Mouse (Mus musculus) left cerebral cortex, adult 2 months (tissue): ENCODE data around the gene Tmco4. TPM values are rescaled to one million over a fixed set of nuclear protein-coding genes. Genes with fewer than 3 reads are reported as not detected.

Experiments
- DNase-seq, 2 experiments: peaks; one replicate each; pipeline ENCODE4 v3.0.0; 2021 to 2022; ENCODE audit warnings: low spot score in 2 of 2, mixed read lengths in 1 of 2; ENCODE audit errors: extremely low spot score in 1 of 2
- H3K27ac ChIP-seq: fragments of 200-600 bp; 2 replicates; pipeline ENCODE4 v1.8.1; 2022
- H3K4me3 ChIP-seq: fragments of 200-600 bp; 2 replicates; pipeline ENCODE4 v1.8.1; 2022
- CTCF ChIP-seq: fragments of 200-600 bp; IDR thresholded peaks from 2 replicates; pipeline ENCODE4 v1.8.1; 2022; ENCODE audit warnings: antibody characterized with exemption, mild to moderate bottlenecking, moderate library complexity
- intact Hi-C: fragments of 180-260 bp; cut with DNase I; formaldehyde crosslinking; loops from one replicate; pipeline ENCODE4 v1.15.1; 2025
- long read RNA-seq, 2 experiments: library from polyadenylated mRNA; stranded (forward); transcript quantifications; one replicate each; pipeline ENCODE4 v2.0.0; 2021; ENCODE audit warnings: borderline mapping rate in 2 of 2
- total RNA-seq, 2 experiments: library from RNA; stranded (reverse); gene quantifications; 2 replicates each; pipeline ENCODE4 v1.2.3; 2021

Tmco4 gene
- total RNA-seq: 1 to 10 TPM; 2.0 to 3.7 TPM
- long read RNA-seq, experiment 1, partial matches to known transcripts: 0 of 10 reads
- long read RNA-seq, experiment 1, other reads (novel, unspliced or antisense): 7 of 10 reads
- long read RNA-seq, experiment 2, partial matches to known transcripts: 0 of 9 reads
- long read RNA-seq, experiment 2, other reads (novel, unspliced or antisense): 5 of 9 reads

DNA sequence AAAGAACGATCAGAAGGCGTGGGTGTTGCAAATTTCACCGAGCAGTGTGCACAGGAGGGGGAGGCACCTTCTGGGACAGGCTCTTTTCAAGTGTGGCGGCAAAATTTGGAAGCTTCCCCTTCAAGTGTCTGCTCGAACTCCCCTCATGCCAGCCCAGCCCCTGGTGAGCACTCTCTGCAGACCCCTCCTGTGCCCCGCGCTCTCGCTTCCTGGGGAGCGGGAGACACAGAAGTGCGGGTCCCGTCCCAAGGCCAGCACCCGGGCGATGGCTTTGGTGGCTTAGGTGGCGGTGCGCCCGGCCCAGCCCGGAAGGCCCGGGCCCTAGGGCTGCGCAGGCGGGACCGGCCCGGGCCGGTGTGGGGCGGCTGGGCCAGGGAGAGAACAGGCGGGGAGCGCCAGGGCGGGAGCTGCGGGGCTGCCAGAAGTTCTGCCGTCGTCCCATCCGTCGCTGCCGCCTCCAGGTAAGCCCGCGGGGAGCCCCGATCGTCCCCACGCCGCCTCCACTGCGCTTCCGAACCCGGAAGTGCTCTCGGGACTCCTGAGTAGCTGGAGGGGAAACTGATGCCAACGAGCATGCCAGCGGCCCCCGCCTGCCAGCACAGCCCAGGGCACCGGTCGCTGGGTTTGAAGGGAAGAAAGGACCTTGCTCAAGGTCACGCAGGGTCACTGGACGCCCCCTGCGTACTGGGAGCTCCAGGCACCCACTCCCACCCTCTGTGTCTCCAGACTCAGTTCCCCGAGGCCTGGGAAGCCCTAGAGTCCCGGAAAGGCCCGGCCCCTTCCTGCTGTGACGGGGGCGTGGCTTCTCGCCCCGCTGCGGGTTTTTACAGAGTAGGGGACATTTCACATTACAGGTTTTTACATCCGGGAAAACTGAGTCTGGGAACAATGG, at the start of gene Tmco4:
Tmco4 (plus strand) TSS at position 62 of the 892 bp plus-strand sequence.
- H3K27ac ChIP-seq: peak within 1 kb of the TSS; percentile 56
- no peak for TF ChIP-seq CTCF
- intact Hi-C loops: no loop called here
- peak within 1 kb of the TSS; percentile 59 for H3K4me3 ChIP-seq
- DNase-seq: peak; percentile 28 to 51

DNA sequence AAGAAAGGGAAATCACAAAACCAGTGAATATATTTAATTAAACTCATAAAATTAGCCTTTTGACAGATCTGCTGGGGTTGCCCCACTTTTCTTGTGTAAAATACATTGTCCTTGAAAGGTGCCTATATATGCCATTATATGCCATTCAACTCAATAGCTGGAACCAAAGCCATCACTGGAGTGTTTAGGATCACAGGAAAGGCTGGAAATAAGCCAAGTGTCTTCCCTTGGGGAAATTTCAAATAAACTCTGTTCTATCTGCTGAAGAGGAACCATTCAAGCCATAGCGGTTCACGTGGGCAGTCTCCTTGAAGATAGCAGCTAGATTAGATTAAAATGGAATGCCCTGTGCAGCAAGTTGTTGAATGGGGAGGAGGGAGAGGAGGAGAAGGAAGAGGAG, 47.1 kb upstream of the Tmco4 start:
- TF ChIP-seq CTCF: no peak
- Histone ChIP-seq H3K27ac (no peak overlapping the region), H3K4me3 (no peak overlapping the region)
- intact Hi-C loops: loop anchor here (10.0 kb wide), 1 partner anchor 409 kb away; no protein-coding TSS in a partner anchor
- no peak for DNase-seq

DNA sequence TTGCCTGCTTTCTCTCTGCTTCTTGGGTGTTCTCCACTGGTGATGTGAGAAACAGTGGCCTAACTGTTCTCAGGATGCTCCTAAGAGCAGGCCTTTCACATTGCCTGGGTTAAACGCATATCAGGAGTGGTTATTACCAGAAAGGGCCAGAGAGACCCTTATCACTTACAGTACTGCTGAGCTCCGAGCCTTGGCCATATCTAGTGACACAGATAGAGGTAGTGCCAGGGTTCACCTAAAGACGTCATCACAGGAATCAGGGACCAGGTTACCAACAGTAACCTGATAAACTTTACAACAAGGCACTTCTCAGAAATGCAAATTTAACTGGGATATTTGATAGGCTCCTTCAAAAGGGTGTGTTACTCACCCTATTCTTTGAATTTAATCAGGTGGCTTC, 38.8 kb upstream of the Tmco4 start:
- no peak for TF ChIP-seq CTCF
- H3K4me3 ChIP-seq: no peak overlapping the region
- no peak overlapping the region for H3K27ac ChIP-seq
- no peak for DNase-seq
- intact Hi-C loops: no loop called here

DNA sequence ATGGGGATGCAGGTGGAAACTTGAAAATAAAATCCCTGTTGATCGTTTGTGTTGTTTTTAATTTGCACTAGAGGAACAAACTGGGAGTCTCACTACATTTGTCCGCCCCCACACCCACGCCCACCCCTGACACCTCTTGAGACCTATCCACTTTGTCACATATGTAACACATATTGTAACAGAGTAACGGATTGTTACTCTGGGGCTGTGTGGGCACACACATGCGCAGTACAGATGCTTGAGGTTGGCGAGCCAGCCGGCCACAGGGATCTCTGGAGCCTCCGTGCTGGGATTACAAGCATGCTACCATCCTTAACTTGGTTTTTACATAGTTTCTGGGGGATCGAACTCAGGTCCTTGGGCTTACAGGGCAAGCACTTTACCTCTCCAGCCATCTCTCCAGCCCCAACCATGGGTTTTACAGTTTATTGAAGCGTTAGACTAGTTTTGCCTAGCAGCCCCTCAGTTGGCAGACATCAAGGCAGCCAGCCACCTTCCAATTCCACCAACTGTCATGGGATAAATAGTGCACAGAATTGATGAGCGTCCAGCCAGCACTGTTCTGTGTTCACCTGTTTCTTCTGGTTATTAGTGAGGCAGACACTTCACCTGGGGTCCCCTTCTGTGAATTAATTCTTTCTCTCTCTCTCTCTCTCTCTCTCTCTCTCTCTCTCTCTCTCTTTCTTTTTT, 38.1 kb upstream of the Tmco4 start:
- Histone ChIP-seq H3K4me3 (no peak overlapping the region), H3K27ac (no peak overlapping the region)
- intact Hi-C loops: no loop called here
- no peak for TF ChIP-seq CTCF
- no peak for DNase-seq

DNA sequence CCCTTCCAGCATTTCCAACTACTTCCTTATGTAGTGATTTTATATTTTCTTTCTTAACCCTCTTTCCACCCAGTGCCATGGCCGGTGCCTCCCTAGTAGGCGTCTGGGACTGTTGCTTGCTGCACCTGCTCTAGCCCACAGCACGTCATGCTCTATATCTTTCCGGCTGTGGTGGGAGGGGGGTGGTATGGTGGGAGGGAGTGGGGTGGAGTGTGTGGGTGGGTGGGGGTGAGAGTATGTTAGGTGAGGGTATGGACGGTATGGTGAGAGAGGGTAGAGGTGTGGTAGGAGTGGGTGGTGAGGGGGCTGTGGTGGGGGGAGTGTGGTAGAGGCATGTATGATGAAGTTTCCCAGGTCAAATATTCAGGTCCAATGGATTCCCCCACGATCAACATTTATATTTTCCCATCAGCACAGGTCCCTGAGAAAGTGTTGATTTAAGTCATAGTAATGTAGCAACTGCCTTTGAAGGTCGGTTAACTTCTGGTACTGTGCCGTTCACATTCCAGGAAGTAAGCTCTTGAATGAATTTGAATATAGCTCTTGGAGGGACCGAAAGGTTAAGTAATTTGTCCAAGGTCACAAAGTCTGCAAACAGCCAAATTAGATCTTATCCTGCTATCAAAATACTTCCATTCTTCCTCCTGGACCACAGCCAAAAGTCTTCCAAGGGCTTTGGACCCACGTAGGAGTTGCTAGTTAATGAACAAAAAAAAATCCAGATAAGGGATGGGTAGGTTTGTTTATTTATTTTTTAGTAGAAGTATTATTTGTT, 34.0 kb upstream of the Tmco4 start:
- intact Hi-C loops: no loop called here
- TF ChIP-seq CTCF: no peak
- H3K4me3 ChIP-seq: no peak overlapping the region
- DNase-seq: no peak
- H3K27ac ChIP-seq: no peak overlapping the region

DNA sequence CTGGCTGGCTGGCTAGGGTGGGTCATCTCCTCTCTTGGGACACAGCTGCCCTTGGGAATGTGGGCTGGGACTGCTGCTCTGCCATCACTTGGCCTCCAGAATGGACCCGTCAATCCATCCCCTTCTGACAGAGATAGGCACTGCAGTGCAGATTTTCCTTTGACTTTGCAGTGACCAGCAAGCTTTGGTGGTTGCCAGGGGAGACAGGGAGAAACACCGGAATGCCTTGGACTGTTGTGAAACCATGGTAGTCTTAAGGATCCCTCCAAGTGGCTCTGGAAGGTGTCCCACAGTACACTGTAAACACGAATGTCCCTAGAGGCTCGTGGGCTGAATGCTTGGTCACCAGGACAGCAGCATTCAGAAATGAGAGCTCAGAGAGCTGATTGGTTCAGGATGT, 33.2 kb upstream of the Tmco4 start:
- H3K4me3 ChIP-seq: no peak overlapping the region
- intact Hi-C loops: no loop called here
- TF ChIP-seq CTCF: no peak
- DNase-seq: no peak
- H3K27ac ChIP-seq: no peak overlapping the region

DNA sequence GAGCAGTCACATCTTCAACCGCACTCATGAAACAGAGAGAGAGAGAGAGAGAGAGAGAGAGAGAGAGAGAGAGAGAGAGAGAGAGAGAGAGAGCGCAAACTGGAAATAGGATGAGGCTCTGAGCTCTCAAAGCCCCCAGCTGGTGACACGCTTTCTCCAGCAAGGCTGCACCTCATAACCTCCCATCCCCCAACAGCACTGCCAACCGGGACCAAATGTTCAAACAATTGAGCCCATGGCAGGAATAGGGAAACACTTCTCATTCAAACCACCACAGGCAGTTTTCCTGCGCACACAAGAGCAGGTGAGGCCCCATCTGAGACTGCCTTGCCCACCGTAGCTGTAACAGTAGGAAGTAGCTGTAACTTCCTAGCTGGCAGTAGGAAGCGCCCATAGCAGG, 31.3 kb upstream of the Tmco4 start:
- no peak for TF ChIP-seq CTCF
- H3K27ac ChIP-seq: no peak overlapping the region
- intact Hi-C loops: no loop called here
- H3K4me3 ChIP-seq: no peak overlapping the region
- DNase-seq: no peak

DNA sequence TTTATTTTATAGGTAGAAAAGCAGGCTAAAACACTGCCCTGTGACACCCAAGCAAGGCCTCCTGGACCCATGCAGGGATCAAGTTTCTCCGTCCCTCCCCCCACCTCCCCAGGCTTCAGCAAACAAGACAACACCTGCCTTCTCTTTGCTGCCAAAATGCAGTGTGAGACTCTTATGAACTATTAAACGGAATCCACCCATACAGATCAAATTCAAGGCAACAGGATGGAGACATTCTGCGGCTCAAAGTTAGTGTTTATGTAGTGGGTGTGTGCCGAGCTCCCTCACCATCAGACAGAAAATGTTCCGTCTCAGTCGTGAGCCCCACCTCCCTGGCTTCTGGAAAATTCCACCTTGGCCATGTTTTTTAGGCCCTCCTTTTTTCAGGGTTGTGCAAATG, 30.7 kb upstream of the Tmco4 start:
- TF ChIP-seq CTCF: no peak
- intact Hi-C loops: loop anchor here (2.0 kb wide), 1 partner anchor 19 kb away; no protein-coding TSS in a partner anchor
- Histone ChIP-seq H3K4me3 (no peak overlapping the region), H3K27ac (no peak overlapping the region)
- no peak for DNase-seq

DNA sequence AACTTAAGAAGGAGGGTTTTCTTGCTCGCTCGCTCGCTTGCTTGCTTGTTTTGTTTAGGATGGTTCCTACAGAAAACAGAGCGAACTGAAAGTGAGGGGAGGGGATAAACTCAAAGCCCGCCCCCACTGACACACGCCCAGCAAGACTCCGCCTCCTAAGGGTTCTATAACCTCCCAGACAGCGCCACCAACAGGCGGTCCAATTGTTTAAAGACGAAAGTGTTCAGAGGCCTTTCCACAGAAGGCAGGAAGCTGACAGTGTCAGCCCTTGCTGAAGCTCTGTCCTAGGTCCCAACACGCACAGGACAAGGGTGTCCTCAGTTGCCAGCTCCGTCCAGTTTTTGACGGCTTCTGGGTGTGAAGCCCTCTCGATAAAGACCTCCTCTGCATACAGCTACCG, 29.0 kb upstream of the Tmco4 start:
- intact Hi-C loops: loop anchor here (2.0 kb wide), 1 partner anchor 21 kb away; no protein-coding TSS in a partner anchor

DNA sequence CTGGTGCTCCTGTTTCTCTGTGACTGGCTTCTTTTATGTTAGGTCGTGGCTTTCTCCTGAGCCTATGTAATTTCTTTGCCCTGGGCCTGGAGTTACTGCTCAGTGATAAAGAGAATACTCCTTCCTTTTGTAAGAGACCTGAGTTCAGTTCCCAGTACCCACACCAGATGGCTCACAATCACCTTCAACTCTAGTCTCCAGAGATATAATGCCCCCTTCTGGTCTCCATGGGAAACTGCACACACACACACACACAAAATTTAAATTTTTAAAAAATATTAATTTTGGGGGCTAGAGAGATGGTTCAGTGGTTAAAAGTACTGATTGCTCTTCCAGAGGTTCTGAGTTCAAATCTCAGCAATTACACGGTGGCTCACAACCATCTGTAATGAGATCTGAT, 24.4 kb upstream of the Tmco4 start:
- intact Hi-C loops: no loop called here
- TF ChIP-seq CTCF: no peak; the same call in 1 of the 2 replicates
- Histone ChIP-seq H3K27ac (no peak overlapping the region), H3K4me3 (no peak overlapping the region)
- DNase-seq: no peak

More for the DNA sequence above, 29.0 kb upstream of the Tmco4 start:
- Histone ChIP-seq H3K27ac (no peak overlapping the region), H3K4me3 (peak overlapping the region; percentile 27; the same call in 1 of the 2 replicates)
- DNase-seq: peak; percentile 31 to 40
- peak; percentile 54 for TF ChIP-seq CTCF

DNA sequence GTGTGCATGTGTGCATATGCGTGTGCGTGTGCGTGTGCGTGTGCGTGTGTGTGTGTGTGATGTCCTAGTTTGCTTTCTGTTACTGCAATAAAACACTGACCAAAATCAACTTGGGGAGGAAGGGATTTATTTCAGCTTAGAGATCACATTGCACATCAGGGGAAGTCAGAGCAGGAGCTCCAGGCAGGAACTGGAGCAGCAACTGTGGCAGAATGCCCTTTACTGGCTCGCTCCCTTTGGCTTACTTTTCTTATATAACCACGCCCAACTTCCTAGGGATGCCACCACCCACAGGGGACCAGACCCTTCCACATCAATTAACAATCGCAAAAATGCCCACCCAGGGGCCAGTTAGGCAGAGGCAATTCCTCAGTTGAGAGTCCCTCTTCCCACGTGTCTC, 14.1 kb upstream of the Tmco4 start:
- Histone ChIP-seq H3K4me3 (no peak overlapping the region), H3K27ac (no peak overlapping the region)
- no peak for DNase-seq
- intact Hi-C loops: loop anchor here (5.0 kb wide), 1 partner anchor 39 kb away; no protein-coding TSS in a partner anchor
- no peak for TF ChIP-seq CTCF
